In the genomic region with DNA sequence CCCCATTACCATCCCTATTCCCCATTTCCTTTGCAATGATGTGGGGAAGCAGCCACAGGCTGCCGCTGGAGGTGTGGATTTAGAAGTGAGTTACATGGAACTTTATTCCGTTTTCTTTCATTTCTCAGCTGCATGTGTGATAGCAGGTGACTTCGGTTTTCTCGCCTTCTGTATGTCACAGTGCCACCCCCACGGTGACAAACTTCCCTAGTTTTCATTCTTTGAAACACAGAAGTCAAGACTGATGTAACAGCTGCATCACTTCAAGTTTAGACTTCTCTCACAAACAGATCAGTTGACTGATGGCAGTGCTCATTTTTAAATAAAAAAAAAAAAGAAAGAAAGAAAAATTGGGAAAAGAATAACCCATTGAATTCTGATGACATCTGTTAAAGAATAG, we compare ENCODE assay signal across 25 mouse cellular contexts.
DNase-seq lines count a peak whose midpoint lies in the region; ATAC-seq and TF ChIP-seq lines count a peak whose summit lies in the region.
"Had no signal": no experiment of that assay in that cellular context is flagged by ENCODE, and none has a peak within 500 bp of the region (broad histone marks: within the 10 kb centered on the region; RNA-seq: fewer than 3 reads in every experiment).

No protein-coding gene starts in this region.

- WGBS in liver, embryonic 11.5 days: 76% methylated on average over 5 of the region's 5 CpGs
- 62% methylated on average over 5 of the region's 5 CpGs for WGBS in liver, embryonic 15.5 days (ENCODE audit: insufficient replicate concordance)

- peak; percentile 0 for DNase-seq in gastrocnemius, adult 2 months
- DNase-seq in gastrocnemius, postnatal 36 days: no peak
- DNase-seq in liver, embryonic 11.5 days (ENCODE audit: low spot score): no peak
- DNase-seq in liver (no peak), MEL-GATA-1-ER (ENCODE audit: extremely low read depth, low read depth) (peak; percentile 40)
- DNase-seq in urinary bladder, postnatal 25 days (ENCODE audit: low spot score): no peak
- DNase-seq: cerebellum, adult 8-10 months; cerebellum, postnatal 36 days; embryo, embryonic 11 days; kidney, adult 9 months; kidney, postnatal 36 days; lung, embryonic 14.5 days; lung, postnatal 4 days; midbrain, embryonic 14.5 days; thymus, postnatal 25 days had no signal

- ATAC-seq in liver, embryonic 11.5 days (replicated peaks; ENCODE audit: low FRiP score): no peak
- ATAC-seq in liver, embryonic 15.5 days (ENCODE audit: insufficient read depth): no peak
- ATAC-seq in activated CD4-positive, CD25-positive, alpha-beta regulatory T cell, adult 4 months: no peak
- ATAC-seq: hindbrain, postnatal 0 days; intestine, embryonic 16.5 days had no signal

- no peak overlapping the region for H3K4me2 ChIP-seq in liver, embryonic 11.5 days
- H3K4me2 ChIP-seq in liver, embryonic 15.5 days: peak overlapping the region; percentile 54; the same call in 1 of the 2 replicates
- H3K4me2 ChIP-seq: embryonic facial prominence, embryonic 13.5 days; forebrain, embryonic 12.5 days; lung, embryonic 14.5 days; stomach, embryonic 15.5 days had no signal

- H3K4me3 ChIP-seq in gastrocnemius, adult 2 months: no peak overlapping the region
- no peak overlapping the region for H3K4me3 ChIP-seq in liver, embryonic 11.5 days (ENCODE audit: low read depth, low read length)
- H3K4me3 ChIP-seq in liver, embryonic 15.5 days (replicated peaks): no peak overlapping the region
- H3K4me3 ChIP-seq: embryonic facial prominence, embryonic 13.5 days; forebrain, embryonic 12.5 days; heart, embryonic 10.5 days; limb, embryonic 13.5 days; stomach, embryonic 15.5 days had no signal

- no peak overlapping the region; the same call in 1 of the 2 replicates for H3K27ac ChIP-seq in gastrocnemius, adult 2 months
- H3K27ac ChIP-seq in liver, embryonic 11.5 days (ENCODE audit: low read depth, low read length): peak overlapping the region; percentile 95; the same call in 1 of the 2 replicates
- H3K27ac ChIP-seq in liver, embryonic 15.5 days (replicated peaks): peak overlapping the region; percentile 89
- H3K27ac ChIP-seq: embryonic facial prominence, embryonic 13.5 days; forebrain, embryonic 12.5 days; heart, embryonic 10.5 days; hindbrain, postnatal 0 days; limb, embryonic 13.5 days; stomach, embryonic 15.5 days had no signal

- intact Hi-C loops in gastrocnemius, adult 2 months (cut with DNase I): loop anchor here (5.0 kb wide), 2 partner anchors 67 to 118 kb away; no protein-coding TSS in a partner anchor
- intact Hi-C loops in gastrocnemius, postnatal 36 days (cut with DNase I): loop anchor here (5.0 kb wide), 1 partner anchor 118 kb away; no protein-coding TSS in a partner anchor

- H3K9ac ChIP-seq in liver, embryonic 11.5 days (ENCODE audit: low read depth, low read length): no peak overlapping the region
- H3K9ac ChIP-seq in liver, embryonic 15.5 days: no peak overlapping the region
- H3K9ac ChIP-seq: embryonic facial prominence, embryonic 13.5 days; forebrain, embryonic 12.5 days; limb, embryonic 13.5 days; lung, embryonic 14.5 days; stomach, embryonic 15.5 days had no signal

- peaks cover 24% of the 10 kb centered on the region for H3K4me1 ChIP-seq in liver, embryonic 11.5 days (replicated peaks; ENCODE audit: control insufficient read depth, insufficient read depth, low read length)
- H3K4me1 ChIP-seq in liver, embryonic 15.5 days (replicated peaks): peaks cover 39% of the 10 kb centered on the region
- H3K4me1 ChIP-seq: forebrain, embryonic 12.5 days; limb, embryonic 13.5 days; stomach, embryonic 15.5 days had no signal

- H3K9me3 ChIP-seq in liver, embryonic 11.5 days (ENCODE audit: control insufficient read depth, low read length): no peaks in the 10 kb centered on the region
- no peaks in the 10 kb centered on the region for H3K9me3 ChIP-seq in liver, embryonic 15.5 days (replicated peaks)
- H3K9me3 ChIP-seq: embryonic facial prominence, embryonic 13.5 days; forebrain, embryonic 12.5 days; heart, embryonic 10.5 days; limb, embryonic 13.5 days; stomach, embryonic 15.5 days had no signal

- no peaks in the 10 kb centered on the region for H3K36me3 ChIP-seq in liver, embryonic 11.5 days (ENCODE audit: control insufficient read depth, insufficient read depth, low read length)
- no peaks in the 10 kb centered on the region for H3K36me3 ChIP-seq in liver, embryonic 15.5 days (replicated peaks)
- H3K36me3 ChIP-seq: embryonic facial prominence, embryonic 13.5 days; forebrain, embryonic 12.5 days; G1E; heart, embryonic 10.5 days; limb, embryonic 13.5 days; stomach, embryonic 15.5 days had no signal

- no peak for TF ChIP-seq CTCF in gastrocnemius, adult 2 months (IDR thresholded peaks at IDR 0.05)

- H3K27me3 ChIP-seq in liver, embryonic 11.5 days (replicated peaks; ENCODE audit: control insufficient read depth, insufficient read depth, low read length): no peaks in the 10 kb centered on the region
- no peaks in the 10 kb centered on the region for H3K27me3 ChIP-seq in liver, embryonic 15.5 days
- H3K27me3 ChIP-seq: embryonic facial prominence, embryonic 13.5 days; forebrain, embryonic 12.5 days; limb, embryonic 13.5 days; stomach, embryonic 15.5 days had no signal

Comparison
In these comparisons a context has a peak if more than half of its experiments do, and no peak if none do; other contexts are left out.
1. DNase-seq: peak in gastrocnemius, adult 2 months (single experiment) and MEL-GATA-1-ER (single experiment); none in gastrocnemius, postnatal 36 days (0 of 2), liver, embryonic 11.5 days (single experiment), liver (single experiment) and urinary bladder, postnatal 25 days (single experiment).